Mouse (Mus musculus): ENCODE measurements around the gene Gna12.

The Gna12 gene

DNA sequence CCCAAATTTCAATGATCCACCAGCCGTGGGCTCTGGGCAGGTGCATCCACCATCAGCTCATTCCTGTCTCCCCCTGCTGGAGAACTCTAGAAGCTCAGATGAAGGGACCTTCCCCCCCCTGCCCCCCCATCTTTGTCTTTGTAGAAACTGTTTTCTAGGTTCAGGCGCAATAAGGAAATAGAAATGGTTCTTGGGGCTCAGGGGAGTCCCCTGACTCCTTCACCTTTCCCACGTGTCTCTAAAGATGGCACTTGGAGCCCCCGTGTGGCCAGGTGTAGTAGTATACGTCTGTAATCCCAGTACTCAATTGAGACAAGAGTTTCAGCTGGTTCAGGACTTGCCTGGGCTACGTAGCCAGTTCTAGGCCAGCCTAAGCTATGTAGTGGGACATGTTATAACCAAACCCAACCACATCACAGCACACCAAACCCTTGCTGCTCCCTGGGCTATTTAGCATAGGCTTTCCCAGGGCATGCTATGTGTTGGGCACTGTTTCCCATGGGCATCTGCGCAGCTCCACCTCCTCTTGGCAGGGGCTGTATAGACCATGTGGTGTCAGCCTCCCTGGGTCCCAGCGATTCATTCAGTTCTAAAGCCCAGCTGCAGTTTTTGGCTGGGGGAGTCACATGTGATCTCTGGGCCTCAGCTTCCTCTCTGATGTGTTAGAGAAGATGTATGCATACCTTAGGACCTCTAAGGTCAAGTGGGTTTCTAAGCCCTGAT is 27.4 kb upstream of the Gna12 start:
- TF ChIP-seq NANOG (IDR thresholded peaks at IDR 0.05; ENCODE audit: borderline replicate concordance, low read length) (no peak), CTCF (conservative IDR thresholded peaks at IDR 0.05; ENCODE audit: low read length) (peak; percentile 48)
- Histone ChIP-seq H3K27me3 (ENCODE audit: insufficient read depth, low read length) (no peaks in the 10 kb centered on the region), H3K4me3 (replicated peaks; ENCODE audit: low read length) (no peak overlapping the region), H3K36me3 (ENCODE audit: insufficient read depth, low read length) (no peaks in the 10 kb centered on the region), H3K9me3 (ENCODE audit: low read length) (no peaks in the 10 kb centered on the region), H3K4me1 (replicated peaks; ENCODE audit: low read depth, low read length) (no peaks in the 10 kb centered on the region)

DNA sequence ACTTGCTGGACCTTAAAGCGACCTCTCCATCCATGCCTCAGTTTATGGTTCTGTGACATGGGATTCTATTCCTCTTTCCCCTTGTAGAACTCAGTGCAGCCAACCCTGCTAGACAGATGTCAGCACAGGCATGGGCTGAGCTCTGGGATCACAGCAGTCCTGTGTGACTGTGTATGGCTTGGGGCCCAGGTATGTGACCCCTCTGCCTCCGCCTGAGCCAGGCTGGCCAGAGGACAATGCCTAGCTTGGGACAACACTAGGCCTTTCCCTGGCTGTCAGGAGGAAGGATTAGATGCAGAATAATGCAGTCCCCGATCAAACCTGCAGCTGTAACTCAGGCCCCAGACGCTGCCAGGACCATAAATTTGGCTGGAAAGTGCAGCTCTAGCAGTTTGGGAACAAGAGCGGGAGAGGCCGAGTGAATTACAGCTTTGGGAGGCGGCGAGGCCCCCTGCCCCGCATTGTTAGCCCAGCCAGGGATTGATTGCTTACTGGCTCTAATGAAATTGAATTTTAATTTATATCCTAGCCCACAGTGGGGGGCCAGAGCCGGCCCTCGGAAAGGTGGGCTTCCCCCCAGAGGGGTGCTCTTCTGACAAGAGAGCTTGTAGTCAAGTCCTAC is 25.8 kb upstream of the Gna12 start:
- TF ChIP-seq NANOG (IDR thresholded peaks at IDR 0.05; ENCODE audit: borderline replicate concordance, low read length): no peak
- TF ChIP-seq CTCF (conservative IDR thresholded peaks at IDR 0.05; ENCODE audit: low read length): no peak
- no peak for TF ChIP-seq POU5F1 (IDR thresholded peaks at IDR 0.05; ENCODE audit: borderline replicate concordance, low read length)
- no peaks in the 10 kb centered on the region for H3K27me3 ChIP-seq (ENCODE audit: insufficient read depth, low read length)
- peaks cover 6% of the 10 kb centered on the region; the same call in 1 of the 2 replicates for H3K9me3 ChIP-seq (ENCODE audit: low read length)
- no peaks in the 10 kb centered on the region for H3K36me3 ChIP-seq (ENCODE audit: insufficient read depth, low read length)
- H3K4me3 ChIP-seq (replicated peaks; ENCODE audit: low read length): no peak overlapping the region
- H3K4me1 ChIP-seq (replicated peaks; ENCODE audit: low read depth, low read length): no peaks in the 10 kb centered on the region

DNA sequence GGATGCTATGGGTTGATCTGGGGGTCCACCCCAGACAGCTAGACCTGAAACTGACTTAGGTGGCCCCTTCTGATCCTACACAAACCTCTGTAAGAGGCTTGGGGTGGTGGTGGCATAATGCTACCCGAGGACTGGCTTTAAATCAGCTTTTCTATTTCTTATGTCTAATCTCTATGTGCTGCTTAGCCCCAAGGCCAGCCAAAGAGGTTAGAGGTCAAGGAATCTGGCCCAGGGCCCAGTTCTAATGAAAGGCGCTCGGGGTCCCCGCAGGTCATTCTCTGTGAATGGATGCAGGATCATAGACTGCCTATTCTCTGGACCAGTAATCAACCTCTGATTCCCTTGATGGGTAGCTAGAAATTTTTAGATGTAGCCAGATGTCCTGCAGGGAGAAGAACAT is 24.5 kb upstream of the Gna12 start:
- H3K4me1 ChIP-seq (replicated peaks; ENCODE audit: low read depth, low read length): no peaks in the 10 kb centered on the region
- H3K9me3 ChIP-seq (ENCODE audit: low read length): peaks cover 9% of the 10 kb centered on the region; the same call in 1 of the 2 replicates
- H3K4me3 ChIP-seq (replicated peaks; ENCODE audit: low read length): no peak overlapping the region
- TF ChIP-seq POU5F1 (IDR thresholded peaks at IDR 0.05; ENCODE audit: borderline replicate concordance, low read length) (no peak), NANOG (IDR thresholded peaks at IDR 0.05; ENCODE audit: borderline replicate concordance, low read length) (no peak), CTCF (conservative IDR thresholded peaks at IDR 0.05; ENCODE audit: low read length) (no peak)
- no peaks in the 10 kb centered on the region for H3K36me3 ChIP-seq (ENCODE audit: insufficient read depth, low read length)
- no peaks in the 10 kb centered on the region for H3K27me3 ChIP-seq (ENCODE audit: insufficient read depth, low read length)

GRCm38 (mm10) chr5:140853723-140854122 is 23.5 kb upstream of the Gna12 start:
- Histone ChIP-seq H3K36me3 (ENCODE audit: insufficient read depth, low read length) (no peaks in the 10 kb centered on the region), H3K4me1 (replicated peaks; ENCODE audit: low read depth, low read length) (no peaks in the 10 kb centered on the region), H3K4me3 (replicated peaks; ENCODE audit: low read length) (no peak overlapping the region), H3K27me3 (ENCODE audit: insufficient read depth, low read length) (no peaks in the 10 kb centered on the region), H3K9me3 (ENCODE audit: low read length) (peaks cover 9% of the 10 kb centered on the region; the same call in 1 of the 2 replicates)
- no peak for TF ChIP-seq CTCF (conservative IDR thresholded peaks at IDR 0.05; ENCODE audit: low read length)
- no peak for TF ChIP-seq POU5F1 (IDR thresholded peaks at IDR 0.05; ENCODE audit: borderline replicate concordance, low read length)
- TF ChIP-seq NANOG (IDR thresholded peaks at IDR 0.05; ENCODE audit: borderline replicate concordance, low read length): no peak

- H3K4me3 ChIP-seq (replicated peaks; ENCODE audit: low read length): no peak overlapping the region
- no peaks in the 10 kb centered on the region for H3K36me3 ChIP-seq (ENCODE audit: insufficient read depth, low read length)
- TF ChIP-seq CTCF (conservative IDR thresholded peaks at IDR 0.05; ENCODE audit: low read length) (no peak), POU5F1 (IDR thresholded peaks at IDR 0.05; ENCODE audit: borderline replicate concordance, low read length) (no peak), NANOG (IDR thresholded peaks at IDR 0.05; ENCODE audit: borderline replicate concordance, low read length) (no peak)
- no peaks in the 10 kb centered on the region for H3K27me3 ChIP-seq (ENCODE audit: insufficient read depth, low read length)
- H3K9me3 ChIP-seq (ENCODE audit: low read length): peaks cover 9% of the 10 kb centered on the region; the same call in 1 of the 2 replicates
- H3K4me1 ChIP-seq (replicated peaks; ENCODE audit: low read depth, low read length): no peaks in the 10 kb centered on the region
Measured at GRCm38 (mm10) chr5:140852435-140852996, 22.3 kb upstream of the Gna12 start.

DNA sequence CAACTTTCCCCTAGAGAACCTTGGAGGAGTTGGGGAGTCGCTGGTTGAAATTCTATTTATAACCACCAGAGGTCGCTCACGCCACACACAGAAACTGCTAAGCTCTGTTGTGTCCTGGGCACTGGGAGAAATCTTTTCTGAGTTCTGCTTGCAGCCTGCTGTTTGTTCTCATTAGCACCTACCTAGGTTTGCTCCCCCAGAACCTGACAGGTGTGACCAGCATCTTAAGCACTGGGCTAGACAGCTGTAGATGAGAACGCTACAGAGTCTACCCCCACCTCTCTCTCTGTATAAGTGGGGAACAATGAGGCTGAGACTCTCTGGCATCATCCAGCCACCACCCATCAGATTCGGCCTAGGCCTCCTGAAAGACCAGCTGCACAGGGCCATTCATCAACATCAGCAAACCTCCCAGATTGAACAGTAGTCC is 17.1 kb upstream of the Gna12 start:
- no peaks in the 10 kb centered on the region for H3K36me3 ChIP-seq (ENCODE audit: insufficient read depth, low read length)
- TF ChIP-seq CTCF (conservative IDR thresholded peaks at IDR 0.05; ENCODE audit: low read length) (peak; percentile 95), POU5F1 (IDR thresholded peaks at IDR 0.05; ENCODE audit: borderline replicate concordance, low read length) (no peak)

GRCm38 (mm10) chr5:140841942-140842341 is 11.7 kb upstream of the Gna12 start:
- no peak overlapping the region for H3K4me3 ChIP-seq (replicated peaks; ENCODE audit: low read length)
- no peaks in the 10 kb centered on the region for H3K4me1 ChIP-seq (replicated peaks; ENCODE audit: low read depth, low read length)
- no peaks in the 10 kb centered on the region for H3K9me3 ChIP-seq (ENCODE audit: low read length)
- no peaks in the 10 kb centered on the region for H3K36me3 ChIP-seq (ENCODE audit: insufficient read depth, low read length)
- no peak for TF ChIP-seq POU5F1 (IDR thresholded peaks at IDR 0.05; ENCODE audit: borderline replicate concordance, low read length)
- TF ChIP-seq CTCF (conservative IDR thresholded peaks at IDR 0.05; ENCODE audit: low read length): no peak
- no peak for TF ChIP-seq NANOG (IDR thresholded peaks at IDR 0.05; ENCODE audit: borderline replicate concordance, low read length)
- H3K27me3 ChIP-seq (ENCODE audit: insufficient read depth, low read length): peaks cover 6% of the 10 kb centered on the region

More for the DNA sequence above, 17.1 kb upstream of the Gna12 start:
- no peak overlapping the region for H3K4me3 ChIP-seq (replicated peaks; ENCODE audit: low read length)
- no peaks in the 10 kb centered on the region for H3K4me1 ChIP-seq (replicated peaks; ENCODE audit: low read depth, low read length)
- peaks cover 9% of the 10 kb centered on the region; the same call in 1 of the 2 replicates for H3K9me3 ChIP-seq (ENCODE audit: low read length)
- H3K27me3 ChIP-seq (ENCODE audit: insufficient read depth, low read length): peaks cover 3% of the 10 kb centered on the region

GRCm38 (mm10) chr5:140831064-140831431 is 817 bp upstream of the Gna12 start:
- H3K27me3 ChIP-seq (ENCODE audit: insufficient read depth, low read length): no peaks in the 10 kb centered on the region
- H3K4me3 ChIP-seq (replicated peaks; ENCODE audit: low read length): peak overlapping the region; percentile 66
- peaks cover 31% of the 10 kb centered on the region for H3K4me1 ChIP-seq (replicated peaks; ENCODE audit: low read depth, low read length)
- no peaks in the 10 kb centered on the region for H3K9me3 ChIP-seq (ENCODE audit: low read length)
- H3K36me3 ChIP-seq (ENCODE audit: insufficient read depth, low read length): peaks cover 17% of the 10 kb centered on the region
- no peak for TF ChIP-seq CTCF (conservative IDR thresholded peaks at IDR 0.05; ENCODE audit: low read length)
- no peak for TF ChIP-seq POU5F1 (IDR thresholded peaks at IDR 0.05; ENCODE audit: borderline replicate concordance, low read length)
- TF ChIP-seq NANOG (IDR thresholded peaks at IDR 0.05; ENCODE audit: borderline replicate concordance, low read length): no peak
